In genomic region chr9:63651594-63651993, GRCm38 (mm10) we compare ENCODE assay signal across 10 mouse cellular contexts. TPM values are rescaled to one million over a fixed set of nuclear protein-coding genes. Genes with fewer than 3 reads are reported as not detected.
DNase-seq lines count a peak whose midpoint lies in the region; ATAC-seq lines count a peak whose summit lies in the region.
"Had no signal": no experiment of that assay in that cellular context is flagged by ENCODE, and none has a peak within 500 bp of the region (broad histone marks: within the 10 kb centered on the region; RNA-seq: fewer than 3 reads in every experiment).

No protein-coding gene starts in this region.

- H3K27ac ChIP-seq in hindbrain, embryonic 15.5 days (replicated peaks): peak overlapping the region; percentile 10; the same call in 1 of the 2 replicates
- H3K27ac ChIP-seq in neural tube, embryonic 15.5 days (replicated peaks): peak overlapping the region; percentile 52
- H3K27ac ChIP-seq: liver, embryonic 13.5 days had no signal

- intact Hi-C loops in heart, postnatal 36 days (cut with DNase I): loop anchor here (2.0 to 5.0 kb wide), 2 partner anchors 56 to 105 kb away; partner anchors contain the start of gene Smad3

- H3K9ac ChIP-seq in hindbrain, embryonic 15.5 days: no peak overlapping the region
- no peak overlapping the region for H3K9ac ChIP-seq in neural tube, embryonic 15.5 days (replicated peaks)
- H3K9ac ChIP-seq: liver, embryonic 13.5 days had no signal

- H3K4me3 ChIP-seq in hindbrain, embryonic 15.5 days: no peak overlapping the region
- no peak overlapping the region for H3K4me3 ChIP-seq in neural tube, embryonic 15.5 days (replicated peaks)
- H3K4me3 ChIP-seq: liver, embryonic 13.5 days had no signal

- peaks cover 54% of the 10 kb centered on the region for H3K4me1 ChIP-seq in hindbrain, embryonic 15.5 days (replicated peaks)
- H3K4me1 ChIP-seq in neural tube, embryonic 15.5 days: peaks cover 53% of the 10 kb centered on the region
- H3K4me1 ChIP-seq: liver, embryonic 13.5 days had no signal

- H3K9me3 ChIP-seq in hindbrain, embryonic 15.5 days: no peaks in the 10 kb centered on the region
- no peaks in the 10 kb centered on the region for H3K9me3 ChIP-seq in neural tube, embryonic 15.5 days (replicated peaks)
- H3K9me3 ChIP-seq: liver, embryonic 13.5 days had no signal

- no peak overlapping the region for H3K4me2 ChIP-seq in hindbrain, embryonic 15.5 days
- no peak overlapping the region for H3K4me2 ChIP-seq in neural tube, embryonic 15.5 days
- H3K4me2 ChIP-seq: liver, embryonic 13.5 days had no signal

- 63% methylated on average over 11 of the region's 11 CpGs for WGBS in hindbrain, embryonic 15.5 days
- 59% methylated on average over 11 of the region's 11 CpGs for WGBS in neural tube, embryonic 15.5 days

- no peaks in the 10 kb centered on the region for H3K27me3 ChIP-seq in hindbrain, embryonic 15.5 days
- H3K27me3 ChIP-seq in neural tube, embryonic 15.5 days (replicated peaks): no peaks in the 10 kb centered on the region
- H3K27me3 ChIP-seq: liver, embryonic 13.5 days had no signal

- no peak for ATAC-seq in hindbrain, embryonic 15.5 days (ENCODE audit: low FRiP score, low read depth)
- no peak for ATAC-seq in neural tube, embryonic 15.5 days (ENCODE audit: low FRiP score)

- DNase-seq in heart, adult 18-20 months: peak; percentile 61 to 72
- no peak for DNase-seq in heart, postnatal 36 days
- peak; percentile 41 for DNase-seq in ovary, postnatal 10 days (ENCODE audit: low spot score)
- no peak for DNase-seq in ovary, postnatal 36 days (ENCODE audit: low spot score)
- no peak for DNase-seq in retina, embryonic 14.5 days (ENCODE audit: low spot score)
- no peak for DNase-seq in spleen, adult 12 weeks (ENCODE audit: low spot score)
- DNase-seq: liver, embryonic 13.5 days; thymus, adult 18-20 months had no signal

- H3K36me3 ChIP-seq in hindbrain, embryonic 15.5 days: 0 out of 2 replicates have a peak, but pooled peaks cover 4% of the 10 kb centered on the region
- H3K36me3 ChIP-seq in neural tube, embryonic 15.5 days: no peaks in the 10 kb centered on the region

RNA-seq across cellular contexts. Expression of gene Aagab, which starts 49.1 kb away (rescaled TPM):
- total RNA-seq in heart, adult 18-20 months (2021): 10 to 100 TPM; 18.9 to 23.4 TPM
- total RNA-seq in heart, postnatal 36 days (2021): 10 to 100 TPM; 16.8 to 17.7 TPM
- polyA plus RNA-seq in hindbrain, embryonic 15.5 days (2015; fragmentation: Nextera tagmentation; extraction: Ambion mirVana): 61.5 and 64.0 TPM in 2 replicates
- polyA plus RNA-seq in neural tube, embryonic 15.5 days (2015; fragmentation: Nextera tagmentation; extraction: Ambion mirVana): 51.5 and 56.0 TPM in 2 replicates

RNA-seq across cellular contexts. Expression of gene Iqch, which starts 49.3 kb away (rescaled TPM):
- total RNA-seq in heart, adult 18-20 months (2021): not detected
- not detected for total RNA-seq in heart, postnatal 36 days (2021)
- 0.13 and 0.22 TPM in 2 replicates for polyA plus RNA-seq in hindbrain, embryonic 15.5 days (2015; fragmentation: Nextera tagmentation; extraction: Ambion mirVana)
- 0.12 and 0.24 TPM in 2 replicates for polyA plus RNA-seq in neural tube, embryonic 15.5 days (2015; fragmentation: Nextera tagmentation; extraction: Ambion mirVana)
- polyA plus RNA-seq: liver, embryonic 13.5 days had no signal

Comparison
In these comparisons a context has a peak if more than half of its experiments do, and no peak if none do; other contexts are left out.
1. DNase-seq: peak in heart, adult 18-20 months (2 of 2) and ovary, postnatal 10 days (single experiment); none in heart, postnatal 36 days (0 of 2), ovary, postnatal 36 days (single experiment), retina, embryonic 14.5 days (single experiment) and spleen, adult 12 weeks (single experiment).